Mouse (Mus musculus) spleen, adult 18-20 months (tissue): Measurements from ENCODE around the gene Trp53i13.

ENCODE experiments used
- DNase-seq, 2 experiments: peaks; one replicate each; pipeline ENCODE4 v3.0.0; 2022; ENCODE audit warnings: mixed read lengths in 2 of 2

The Trp53i13 gene

GRCm38 (mm10) chr11:77461856-77462255 is 53.9 kb downstream of the Trp53i13 start:
- DNase-seq = no peak
